Mouse (Mus musculus): ENCODE data around the gene Siah1a. TPM values are rescaled to one million over a fixed set of nuclear protein-coding genes. Genes with fewer than 3 reads are reported as not detected.

The Siah1a gene
- total RNA-seq, 2 experiments from 2014 or later = 30.3 to 34.6 TPM

- DNase-seq (ENCODE audit: low spot score in 2 of 2) = no peak
Observed at GRCm38 (mm10) chr8:86706756-86707155, 39.0 kb downstream of the Siah1a start.

- DNase-seq (ENCODE audit: low spot score in 2 of 2) = no peak
Observed at GRCm38 (mm10) chr8:86705317-86705716, 40.4 kb downstream of the Siah1a start.

GRCm38 (mm10) chr8:86702453-86702852 lies 43.3 kb downstream of the Siah1a start:
- no peak for DNase-seq (ENCODE audit: low spot score in 2 of 2)

GRCm38 (mm10) chr8:86699471-86699870 lies 46.3 kb downstream of the Siah1a start:
- DNase-seq (ENCODE audit: low spot score in 2 of 2) = no peak

GRCm38 (mm10) chr8:86698811-86699421 lies 46.8 kb downstream of the Siah1a start:
- no peak for DNase-seq (ENCODE audit: low spot score in 2 of 2)

- DNase-seq (ENCODE audit: low spot score in 2 of 2) = no peak
Observed at GRCm38 (mm10) chr8:86695703-86696102, 50.0 kb downstream of the Siah1a start.

- no peak for DNase-seq (ENCODE audit: low spot score in 2 of 2)
Observed at GRCm38 (mm10) chr8:86694011-86694410, 51.7 kb downstream of the Siah1a start.

- no peak for DNase-seq (ENCODE audit: low spot score in 2 of 2)
Observed at GRCm38 (mm10) chr8:86692107-86692506, 53.6 kb downstream of the Siah1a start.

GRCm38 (mm10) chr8:86686629-86687028 lies 59.1 kb downstream of the Siah1a start:
- DNase-seq (ENCODE audit: low spot score in 2 of 2) = no peak

Other genes starting within 250 kb of the Siah1a start
- under 1 TPM; 0.52 to 0.60 TPM for gene Abcc12, start 165.2 kb downstream of the Siah1a start, total RNA-seq (2021)
- 10 to 100 TPM; 59.3 to 68.4 TPM for gene Lonp2, start 121.9 kb downstream of the Siah1a start, total RNA-seq (2021)
- 1 to 10 TPM; 3.5 to 5.1 TPM for gene Gm10638, start 235 bp downstream of the Siah1a start, total RNA-seq (2021)
- 10 to 100 TPM; 24.8 to 27.5 TPM for gene N4bp1, start 139.3 kb upstream of the Siah1a start, total RNA-seq (2021)

Data from layer of hippocampus, postnatal 14 days (tissue).